Mouse (Mus musculus): ENCODE data around the gene Aqp2.

DNA sequence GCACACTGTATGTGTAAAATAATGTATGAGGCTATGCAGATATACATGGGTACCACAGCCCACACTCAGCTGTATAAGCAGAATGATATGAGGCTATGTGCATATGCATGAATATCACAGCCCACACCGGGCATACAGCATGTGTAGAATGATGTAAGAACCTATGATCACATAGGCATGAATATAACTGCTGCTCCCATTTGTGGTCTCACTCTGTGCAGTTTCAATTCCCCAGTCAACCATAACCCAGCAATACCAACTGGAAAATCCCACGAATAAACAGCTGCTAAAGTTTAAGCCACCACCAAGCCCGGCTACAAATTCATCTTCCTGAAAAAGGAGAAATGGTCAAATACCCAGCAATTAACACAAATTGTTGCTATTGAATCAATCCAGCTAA, 39.7 kb downstream of the Aqp2 start:
- TF ChIP-seq POLR2A (IDR thresholded peaks at IDR 0.05; ENCODE audit: borderline replicate concordance, control insufficient read depth, low read depth, low read length) (no peak), CTCF (IDR thresholded peaks at IDR 0.05; ENCODE audit: control insufficient read depth, insufficient read depth, low read length) (no peak)

All from bone marrow, adult 2 months (tissue).